Mouse (Mus musculus) cerebellum, postnatal 25 days (tissue): Measurements from ENCODE around the gene Acp2.
A peak's percentile ranks its signal among the peaks of the same experiment; 100 is the strongest.

Experiments
- DNase-seq, 2 experiments: peaks; one replicate each; pipeline ENCODE4 v3.0.0; 2021; ENCODE audit warnings: mixed read lengths in 2 of 2

Acp2 gene

DNA sequence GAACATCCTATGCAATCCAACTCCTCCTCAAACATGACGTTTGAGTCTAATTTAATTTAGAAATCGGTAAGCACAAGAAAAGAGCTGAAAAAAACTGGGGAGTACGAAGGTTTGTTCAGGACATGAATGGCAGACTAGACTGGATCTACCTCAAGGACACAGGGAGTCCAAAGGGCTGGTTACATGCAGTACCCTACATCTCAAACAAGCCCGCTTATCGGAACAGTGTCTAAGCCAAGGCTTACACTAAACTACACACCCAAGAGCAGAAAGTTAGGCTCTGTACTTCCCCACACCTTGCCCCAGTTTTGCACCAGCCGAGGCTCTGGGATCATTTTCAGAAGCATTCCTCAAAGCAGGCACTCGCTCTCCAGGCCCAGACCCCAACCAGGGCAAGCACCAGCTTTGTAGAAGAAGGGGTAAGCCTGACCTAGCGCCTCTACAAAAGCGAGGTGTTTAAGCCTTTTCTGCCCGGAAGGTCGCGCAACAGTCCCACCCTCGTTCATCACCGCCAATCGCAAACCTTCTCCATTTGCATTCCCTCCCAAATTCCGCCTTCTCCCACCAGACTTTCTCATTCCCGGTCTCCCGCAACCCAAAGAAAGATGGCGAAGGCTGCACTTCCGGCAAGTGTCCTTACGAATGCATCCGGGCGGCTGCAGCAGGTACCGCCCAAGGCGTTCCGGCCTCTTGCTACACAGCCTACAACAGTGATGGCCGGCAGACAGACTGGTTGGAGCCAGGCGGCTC, at the start of gene Acp2, which contains the start of gene Nr1h3:
Gene Acp2, plus strand, starts transcription at position 664 of the 750 bp plus-strand sequence.
Gene Nr1h3, minus strand, starts transcription at position 613 of the 750 bp plus-strand sequence.
- DNase-seq = peak; percentile 95 to 98

DNA sequence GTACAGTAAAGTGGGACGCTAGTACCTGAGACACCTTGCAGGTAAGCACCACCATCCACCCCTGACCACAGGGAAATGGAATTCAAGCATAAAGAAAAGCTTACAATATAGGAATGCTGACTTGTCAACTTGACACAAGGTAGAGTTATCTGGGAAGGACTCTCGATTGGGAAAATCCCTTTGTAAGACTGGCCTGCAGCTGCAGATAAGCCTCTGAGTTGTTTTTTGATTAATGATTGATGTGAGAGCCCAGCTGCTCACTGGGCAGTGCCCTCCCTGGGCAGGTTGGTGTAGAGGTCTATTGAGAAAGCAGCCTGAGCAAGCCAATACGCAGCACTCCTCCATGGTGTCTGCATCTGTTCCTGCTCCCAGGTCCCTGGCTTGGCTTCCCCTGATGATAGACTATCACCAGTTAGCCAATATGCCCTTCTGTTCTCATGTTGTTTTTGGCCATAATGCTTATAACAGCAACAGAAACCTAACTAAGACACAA, 49.8 kb upstream of the Acp2 start:
- no peak for DNase-seq

DNA sequence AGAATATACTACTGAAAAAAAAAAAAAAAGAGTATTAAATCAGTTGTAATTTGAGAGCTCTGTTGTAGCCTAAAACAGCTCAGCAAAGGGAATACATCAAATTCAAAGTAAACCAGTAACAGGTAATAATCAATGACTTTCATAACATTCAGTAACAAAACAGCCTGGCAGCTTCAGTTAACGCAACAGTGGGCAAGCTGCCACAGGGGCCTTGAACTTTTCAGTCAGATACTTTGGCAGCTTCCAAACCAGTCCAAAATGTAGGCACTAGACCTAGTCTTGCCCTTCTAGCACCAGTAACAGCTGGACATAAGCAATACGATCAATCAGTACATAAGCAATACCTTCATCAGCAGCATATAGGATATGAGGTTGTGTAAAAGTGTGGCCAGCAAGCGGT, 48.6 kb upstream of the Acp2 start:
- no peak for DNase-seq

DNA sequence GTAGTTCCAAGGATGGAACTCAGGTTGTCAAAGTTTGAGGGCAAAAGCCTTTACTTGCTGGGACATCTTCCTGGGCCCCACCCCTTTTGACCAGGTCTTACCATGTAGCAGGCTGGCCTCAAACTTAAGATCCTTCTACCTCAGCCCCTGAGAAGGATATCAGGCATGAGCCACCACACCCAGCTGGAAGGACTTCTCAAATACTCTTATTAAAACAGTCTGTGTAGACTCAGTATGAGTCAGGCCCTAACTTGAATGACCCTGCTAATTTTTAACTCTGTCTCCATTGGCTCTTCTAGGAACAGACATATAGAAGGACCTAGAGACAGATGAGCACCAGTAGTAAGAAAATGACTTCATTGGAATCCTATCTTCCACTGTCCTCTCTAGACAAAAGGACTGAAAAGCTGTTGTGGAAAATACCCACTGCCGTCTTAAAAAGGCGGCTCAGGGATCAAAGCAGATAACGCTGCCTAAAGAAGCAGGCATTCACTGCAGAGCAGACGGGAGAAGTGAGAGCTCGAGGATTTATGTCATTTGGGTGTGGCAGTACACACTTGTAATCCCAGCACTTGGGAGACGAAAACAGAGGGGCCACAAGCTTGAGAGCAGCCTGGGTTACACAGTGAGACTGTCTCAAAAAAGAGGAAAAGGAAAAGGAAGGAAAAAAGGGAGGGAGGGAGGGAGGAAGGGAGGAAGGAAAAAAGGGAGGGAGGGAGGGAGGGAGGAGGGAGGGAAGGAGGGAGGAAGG, 45.5 kb upstream of the Acp2 start:
- no peak for DNase-seq

DNA sequence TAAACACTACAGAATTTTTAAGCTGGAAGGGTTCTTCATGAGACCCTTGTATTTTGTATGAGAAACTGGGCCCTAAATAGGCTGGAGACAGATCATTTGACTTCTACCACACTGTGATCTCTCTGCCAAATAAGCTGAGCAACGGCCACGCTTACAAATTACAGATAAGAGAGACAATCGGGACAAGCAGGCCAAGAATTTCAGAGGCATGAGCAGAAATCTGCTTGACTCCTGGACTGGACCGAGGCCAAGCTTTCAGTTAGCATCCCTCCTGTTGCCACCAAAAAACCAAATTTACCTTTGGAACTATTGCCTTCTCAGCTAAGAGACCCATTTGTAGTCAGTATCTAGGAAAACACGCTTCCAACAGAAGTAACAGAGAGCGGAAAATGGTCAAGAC, 42.1 kb upstream of the Acp2 start:
- DNase-seq = peak in 1 of 2 experiments; percentile 38

DNA sequence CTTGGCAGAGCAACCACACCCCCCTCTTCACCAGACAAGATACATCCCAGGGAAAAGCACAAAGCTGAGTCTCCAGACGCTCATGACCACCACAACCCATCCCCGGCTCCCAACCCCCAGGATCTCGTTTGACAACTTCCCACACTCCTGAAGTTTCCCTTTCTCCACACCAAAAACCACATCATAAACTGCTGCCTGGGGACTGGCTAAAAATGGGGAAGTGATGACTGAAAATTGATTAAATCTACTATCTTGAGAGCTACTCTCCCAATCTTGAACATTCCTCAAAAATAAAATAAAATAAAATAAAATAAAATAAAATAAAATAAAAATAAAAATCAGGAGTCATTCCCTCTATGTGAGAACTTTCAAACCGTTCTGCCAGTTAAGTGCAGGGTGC, 39.7 kb upstream of the Acp2 start:
- no peak for DNase-seq

DNA sequence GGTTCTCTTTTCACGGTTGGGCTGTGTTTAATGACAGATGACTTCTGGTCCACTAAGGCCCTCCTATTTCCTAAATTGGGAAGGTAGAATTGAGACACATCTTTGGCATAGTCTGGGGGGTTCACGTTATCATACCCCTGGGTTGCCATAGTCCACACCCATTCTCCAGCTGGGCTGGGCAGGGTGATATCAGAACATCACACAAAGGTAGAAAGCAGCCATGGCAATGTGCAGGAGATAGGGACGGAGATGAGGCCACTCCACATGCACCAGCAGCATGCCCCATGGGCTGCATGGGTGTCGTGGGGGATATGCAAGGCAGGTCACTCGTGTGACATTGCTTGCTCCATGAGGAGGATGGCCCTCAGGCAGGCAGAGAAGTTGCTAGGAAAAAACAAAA, 39.2 kb upstream of the Acp2 start:
- no peak for DNase-seq

DNA sequence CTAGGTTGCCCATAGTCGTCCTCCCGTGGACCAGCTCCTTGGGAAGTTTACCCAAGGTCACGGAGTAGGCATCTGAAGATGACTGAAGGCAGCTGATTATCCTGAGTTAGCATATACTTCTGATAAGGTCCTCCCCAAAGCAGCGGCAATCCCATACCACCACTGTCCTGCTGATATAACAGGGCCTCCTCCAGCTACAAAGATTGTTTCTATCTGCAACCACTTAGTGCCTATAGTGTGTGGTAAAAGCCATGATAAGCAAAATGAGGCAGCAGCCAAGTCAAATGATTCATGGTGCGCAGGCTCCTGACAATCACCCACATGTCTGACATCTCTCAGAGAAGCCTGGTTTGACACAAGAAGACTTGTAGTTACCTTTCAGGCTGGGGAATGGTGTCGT, 37.7 kb upstream of the Acp2 start:
- DNase-seq = no peak

DNA sequence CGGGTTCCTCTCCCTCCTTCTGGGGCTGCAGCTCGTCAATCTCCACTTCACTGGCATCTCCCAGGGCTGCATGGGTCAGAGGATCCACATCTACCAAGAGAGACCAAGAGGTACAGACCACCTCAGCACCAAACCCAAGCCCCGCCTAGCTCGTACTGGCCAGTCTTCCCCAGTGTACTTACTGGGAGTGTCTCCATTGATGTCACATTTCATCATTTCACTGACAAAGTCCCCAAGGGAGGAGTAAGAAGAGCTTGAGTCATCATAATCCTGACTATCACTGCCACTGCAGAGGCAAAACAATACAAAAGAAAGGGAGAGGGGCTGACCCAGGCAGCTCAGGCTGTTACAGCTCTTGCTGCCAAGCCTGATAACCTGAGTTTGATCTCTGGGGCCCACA, 35.1 kb upstream of the Acp2 start:
- no peak for DNase-seq

DNA sequence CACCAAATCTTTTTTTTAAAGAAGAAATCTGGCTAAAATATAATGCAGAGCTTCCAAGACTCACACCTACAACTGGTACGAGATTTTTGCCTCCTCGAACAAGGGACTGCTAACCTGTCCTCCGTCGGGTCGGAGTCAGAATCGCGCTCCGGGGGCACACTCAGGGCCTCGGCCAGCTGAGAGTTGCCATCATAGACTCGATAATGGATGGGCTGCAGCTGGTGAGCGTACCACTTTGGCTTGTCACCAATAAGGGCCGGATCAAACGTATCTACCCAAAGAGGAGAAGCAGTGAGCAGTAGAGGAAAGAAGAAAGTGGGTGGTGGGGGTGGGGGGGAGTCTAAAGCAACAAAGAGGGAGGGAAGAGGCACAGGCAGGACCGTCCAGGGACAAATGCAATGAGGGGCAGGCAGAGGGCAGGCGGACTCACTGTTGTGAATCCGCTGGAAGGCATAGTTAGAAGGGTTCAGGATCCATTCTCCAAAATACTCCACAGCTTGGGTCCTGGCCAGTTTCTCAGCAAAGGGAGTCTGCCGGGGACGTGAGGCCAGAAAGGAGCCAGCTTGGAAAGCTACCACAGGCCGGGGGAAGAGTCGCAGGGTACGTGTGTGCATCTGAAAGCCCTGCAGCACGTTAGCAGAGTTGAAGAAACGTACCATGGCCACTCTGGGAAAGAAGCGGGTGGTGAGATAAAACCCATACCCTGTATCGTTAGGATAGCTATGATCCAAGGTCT, 32.9 kb upstream of the Acp2 start:
- DNase-seq = peak in 1 of 2 experiments; percentile 35

DNA sequence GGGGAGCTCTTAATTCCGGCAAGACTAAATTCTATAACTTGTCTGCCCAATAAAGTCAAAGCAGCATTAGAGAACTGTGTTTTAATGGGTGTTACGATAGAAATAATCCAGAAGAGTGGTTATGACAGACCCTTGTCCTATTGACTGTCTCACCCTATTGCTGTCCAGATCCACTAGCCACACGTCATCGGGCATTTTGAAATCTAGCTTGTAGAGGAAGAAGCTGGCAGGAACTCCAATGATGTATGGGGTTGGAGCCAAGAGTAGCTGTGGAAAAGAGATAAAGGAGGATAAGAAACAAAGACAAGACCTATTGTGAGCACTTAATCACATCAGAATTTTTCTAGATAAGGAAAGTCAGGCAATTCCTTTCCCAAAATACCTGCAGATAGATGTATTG, 27.2 kb upstream of the Acp2 start:
- no peak for DNase-seq

DNA sequence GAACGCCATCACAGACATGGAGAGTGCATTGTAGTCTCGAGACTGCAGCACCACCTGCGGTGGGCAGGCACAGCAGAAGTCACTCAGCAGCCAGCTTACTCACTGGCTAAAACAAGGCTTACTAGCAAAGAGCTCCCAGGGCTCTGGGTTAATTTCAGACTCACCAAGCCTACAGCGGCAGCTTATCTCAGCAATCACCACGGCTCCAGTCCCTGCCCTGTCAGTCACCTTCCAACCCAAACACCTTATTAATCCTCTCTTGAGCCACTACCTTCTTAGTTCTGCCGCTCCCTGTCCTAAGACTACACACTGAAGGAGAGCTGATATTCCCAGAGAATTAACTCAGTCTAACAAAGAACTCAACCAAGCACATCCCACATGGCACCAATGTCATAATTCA, 26.5 kb upstream of the Acp2 start:
- DNase-seq = peak in 1 of 2 experiments; percentile 24

DNA sequence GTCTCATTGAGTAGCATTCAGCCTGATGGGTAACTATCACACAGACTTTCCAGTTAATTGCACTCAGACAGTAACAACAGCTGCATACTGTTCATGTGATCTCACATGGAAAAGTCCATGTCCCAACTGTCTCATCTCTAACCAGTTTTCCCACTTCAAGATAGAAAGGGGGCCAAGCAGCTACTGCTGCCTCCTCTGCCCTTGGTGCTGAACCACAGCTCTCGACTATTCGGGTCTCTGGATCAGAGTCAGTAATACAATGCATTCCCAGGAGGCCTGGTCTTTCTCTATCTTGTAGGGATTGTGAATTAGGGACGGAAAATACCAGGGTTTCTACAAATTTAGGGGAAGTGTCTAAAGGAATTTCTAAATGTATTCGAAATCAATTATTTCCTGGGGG, 22.9 kb upstream of the Acp2 start:
- DNase-seq = no peak

DNA sequence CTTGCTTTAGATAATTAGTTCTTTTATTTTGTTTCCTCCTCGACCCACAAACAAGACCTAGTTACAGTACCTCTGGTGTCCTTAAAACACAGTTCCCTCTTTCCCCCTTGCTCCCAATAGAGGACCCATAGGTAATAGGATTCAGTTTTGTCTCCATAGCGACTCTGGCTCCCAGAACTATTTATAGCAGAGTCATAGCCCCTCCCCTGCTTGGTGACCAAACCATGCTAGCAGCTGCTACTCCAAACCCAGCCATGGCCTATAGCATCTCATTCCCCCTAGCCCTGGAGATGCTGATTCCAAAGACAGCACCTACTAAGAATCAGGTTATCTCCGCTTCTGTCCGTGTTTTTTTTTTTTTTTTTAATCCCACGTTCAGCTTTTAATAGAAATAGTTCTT, 22.0 kb upstream of the Acp2 start:
- peak; percentile 52 to 74 for DNase-seq

DNA sequence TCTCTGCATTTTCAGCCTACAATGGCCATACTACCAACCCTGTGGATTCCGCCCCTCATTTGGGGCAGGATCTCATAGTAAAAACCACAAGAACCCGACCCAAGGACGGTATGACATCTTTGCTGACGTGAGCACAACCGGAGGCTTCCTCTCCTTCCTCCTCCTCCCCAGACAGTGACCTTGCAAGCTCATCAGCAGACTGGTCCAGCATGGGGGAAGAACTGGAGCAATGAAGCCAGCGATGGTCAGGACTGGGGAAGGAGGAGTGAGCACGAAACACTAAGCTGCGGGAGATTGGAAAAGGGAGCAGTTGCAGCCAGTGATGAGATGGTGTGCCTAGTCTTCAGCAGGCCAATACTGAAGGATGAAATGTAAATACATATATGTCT, 20.7 kb upstream of the Acp2 start:
- DNase-seq = peak; percentile 71 to 72

DNA sequence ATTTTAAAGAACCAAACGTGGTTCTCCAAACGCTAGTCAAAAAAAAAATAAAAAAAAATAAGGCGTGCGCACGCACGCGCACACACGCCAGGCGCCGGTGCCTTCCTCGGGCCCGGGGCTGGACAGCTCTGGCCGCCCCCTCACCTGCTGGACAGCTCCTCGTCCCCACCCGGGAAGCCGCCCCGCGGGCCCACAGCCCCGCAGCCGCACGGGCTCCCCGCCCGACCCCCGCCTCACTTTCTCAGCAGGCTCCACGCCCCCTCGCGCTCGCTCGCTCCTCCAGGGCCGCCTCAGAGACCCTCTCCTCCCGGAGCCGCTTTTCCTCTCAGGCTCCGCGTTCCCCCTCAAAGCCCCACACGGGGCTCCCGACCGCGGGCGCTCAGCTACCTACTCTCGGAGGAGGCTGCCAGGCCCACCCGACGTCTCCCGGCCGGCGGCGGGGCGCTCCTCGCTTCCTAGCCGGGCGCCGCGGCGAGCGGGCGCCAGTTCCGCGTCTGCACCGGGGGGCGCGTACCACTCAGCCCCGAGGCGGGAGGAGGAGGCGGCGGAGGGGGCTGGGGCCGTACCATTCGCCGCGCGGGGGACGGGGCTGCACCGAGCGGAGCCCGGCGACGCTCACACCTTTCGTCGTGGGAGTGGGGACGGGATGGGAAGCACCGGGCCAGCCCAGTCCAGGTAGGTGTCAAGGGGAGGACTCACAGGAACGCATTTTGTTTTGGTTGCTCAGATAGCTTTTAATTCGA, 20.1 kb upstream of the Acp2 start:
- peak; percentile 94 to 97 for DNase-seq

DNA sequence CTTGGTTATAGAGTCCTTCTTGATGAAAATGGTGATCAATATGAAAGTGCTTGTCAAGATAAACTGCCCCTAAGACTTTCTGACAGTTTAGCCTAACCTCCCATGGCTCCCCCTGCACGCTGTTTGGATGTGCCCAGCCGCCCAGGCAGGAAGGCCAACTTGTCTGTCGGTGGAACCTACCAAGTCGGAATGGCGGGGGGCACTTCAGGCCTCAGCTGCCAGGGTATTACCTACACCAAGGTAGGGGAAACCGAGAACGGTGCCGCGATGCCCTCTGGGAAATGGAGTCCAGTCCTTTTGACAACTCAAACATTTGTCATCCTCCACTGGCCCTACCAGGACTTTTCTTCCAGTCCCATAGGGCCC, 19.6 kb upstream of the Acp2 start:
- peak; percentile 98 to 99 for DNase-seq

DNA sequence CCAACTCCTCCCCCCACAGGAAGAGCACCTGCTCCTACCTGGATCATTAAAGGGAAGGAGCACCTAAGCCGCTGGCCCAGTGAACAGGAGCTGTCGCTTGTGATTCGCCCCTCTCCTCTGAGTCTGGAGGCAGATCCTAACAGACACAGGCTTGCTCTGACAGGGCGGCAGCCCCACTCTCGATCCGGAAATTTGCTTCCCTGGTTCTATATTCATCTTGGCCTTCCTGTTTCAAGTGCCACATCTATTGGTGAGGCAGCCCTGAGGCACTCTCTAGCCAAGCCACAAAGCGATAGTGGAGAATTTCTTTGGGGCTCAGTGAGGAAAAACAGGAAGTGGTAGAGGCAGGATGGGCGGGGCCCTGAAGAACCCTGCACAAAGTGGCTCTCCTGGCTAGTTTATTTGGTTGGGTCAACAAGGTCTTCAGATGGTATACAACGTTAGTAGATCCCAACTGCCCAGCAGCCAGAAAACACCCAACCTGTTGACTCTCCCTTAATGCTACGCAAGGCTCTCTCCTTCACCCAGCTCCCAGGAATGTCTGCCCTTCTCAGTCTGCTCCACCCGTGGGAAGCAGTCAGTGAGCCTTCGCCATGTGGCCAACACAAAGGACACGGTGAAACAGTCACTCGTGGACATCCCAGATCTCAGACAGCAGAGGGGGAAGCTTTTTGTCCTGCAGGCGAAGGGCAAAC, 18.8 kb upstream of the Acp2 start, which contains the start of gene Madd:
Gene Madd, minus strand, starts transcription at position 127 of the 695 bp plus-strand sequence.
- DNase-seq = no peak

DNA sequence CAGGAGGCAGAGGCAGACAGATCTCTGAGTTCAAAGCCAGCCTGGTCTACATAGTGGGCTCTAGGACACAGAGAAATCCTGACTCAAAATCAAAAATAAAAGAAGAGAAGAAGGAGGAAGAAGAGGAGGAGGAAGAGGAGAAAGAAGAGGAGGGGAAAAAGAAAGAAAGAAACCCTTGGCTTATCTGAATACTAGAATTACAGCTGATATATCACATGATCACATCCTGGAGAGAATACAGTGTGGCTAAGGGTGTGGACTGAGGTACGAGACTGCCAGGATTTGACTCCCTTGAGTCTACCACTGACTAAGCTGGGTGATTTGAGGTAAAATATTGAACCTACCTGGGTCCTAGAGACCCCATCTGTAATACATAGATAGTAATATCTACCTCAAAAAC, 16.5 kb upstream of the Acp2 start:
- DNase-seq = no peak

DNA sequence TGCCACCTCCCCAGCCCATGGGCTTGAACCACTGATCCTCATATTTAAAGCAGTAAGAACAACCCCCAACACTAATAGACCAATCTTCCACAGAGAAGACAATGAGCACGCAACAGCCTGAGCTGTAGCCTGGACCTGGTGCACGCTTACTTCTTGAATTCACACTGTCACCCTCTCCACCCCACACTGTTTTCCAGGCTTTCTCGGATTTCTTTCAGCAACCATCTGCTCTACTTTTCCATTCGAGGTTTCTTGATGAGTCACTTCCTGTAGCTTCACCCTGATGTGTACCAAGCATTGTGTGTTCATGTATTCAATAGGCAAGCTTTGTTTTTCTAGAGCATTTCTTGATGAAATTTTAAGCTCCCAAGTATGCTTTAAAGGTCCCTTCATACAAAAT, 15.3 kb upstream of the Acp2 start:
- DNase-seq = no peak

DNA sequence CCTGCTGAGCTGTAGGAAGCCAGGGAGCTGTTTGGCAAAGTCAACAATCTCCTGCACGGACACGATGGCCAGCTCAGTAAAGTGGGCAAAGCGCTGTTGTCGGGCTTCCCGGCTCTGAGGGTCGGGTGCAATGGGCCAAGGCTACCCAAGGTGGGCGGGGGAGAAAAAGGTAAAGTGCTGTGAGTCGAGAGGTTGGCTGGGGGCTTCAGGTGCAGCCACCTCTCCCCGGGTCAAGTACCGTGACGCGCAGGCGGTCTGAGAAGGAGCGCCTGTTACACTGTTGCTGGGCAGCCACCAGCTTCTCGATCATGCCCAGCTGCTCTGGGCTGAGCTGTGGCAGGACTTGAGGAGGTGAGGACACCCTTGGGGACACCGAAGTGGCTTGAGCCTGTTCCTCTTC, 12.2 kb upstream of the Acp2 start:
- no peak for DNase-seq
